Mouse (Mus musculus) heart, adult 2 months (tissue): Measurements from ENCODE around the gene Gm1527. TPM values are rescaled to one million over a fixed set of nuclear protein-coding genes. Genes with fewer than 3 reads are reported as not detected.
"Not testable (repeated sequence)": the region's sequence is repeated elsewhere in the genome, so short reads cannot be mapped to it uniquely, and the experiment has no call there.

Source experiments
- DNase-seq, 2 experiments: peaks; one replicate each; pipeline ENCODE4 v3.0.0; 2021
- H3K27ac ChIP-seq: fragments of 200-600 bp; 2 replicates; pipeline ENCODE4 v1.8.1; 2022
- H3K27me3 ChIP-seq: fragments of 200-500 bp; 2 replicates; pipeline ENCODE4 v1.6.1; 2012; ENCODE audit warnings: mild to moderate bottlenecking, low read length, inconsistent platforms, mixed read lengths; ENCODE audit not compliant: control insufficient read depth, insufficient read depth
- H3K36me3 ChIP-seq: fragments of 200-500 bp; 2 replicates; pipeline ENCODE4 v1.6.1; 2012; ENCODE audit warnings: low read length, inconsistent platforms; ENCODE audit not compliant: control insufficient read depth, insufficient read depth
- H3K4me1 ChIP-seq: fragments of 200-500 bp; 2 replicates; pipeline ENCODE4 v1.6.1; 2011; ENCODE audit warnings: low read length; ENCODE audit not compliant: control insufficient read depth, insufficient read depth
- H3K4me3 ChIP-seq: fragments of 200-600 bp; 2 replicates; pipeline ENCODE4 v1.8.1; 2022
- H3K79me2 ChIP-seq: fragments of 200-500 bp; replicated peaks from 2 replicates; pipeline ENCODE4 v1.6.1; 2012; ENCODE audit warnings: mild to moderate bottlenecking, inconsistent platforms, low read length, moderate library complexity, mixed read lengths; ENCODE audit not compliant: control insufficient read depth, insufficient read depth
- H3K9ac ChIP-seq: fragments of 200-500 bp; 2 replicates; pipeline ENCODE4 v1.6.1; 2012; ENCODE audit warnings: low read depth, mild to moderate bottlenecking, control low read depth, inconsistent platforms, low read length, mixed read lengths
- CTCF ChIP-seq: fragments of 200-600 bp; IDR thresholded peaks from 2 replicates; pipeline ENCODE4 v1.8.1; 2022; ENCODE audit warnings: antibody characterized with exemption, mild to moderate bottlenecking, moderate library complexity
- EP300 ChIP-seq: fragments of 200-500 bp; IDR thresholded peaks from 2 replicates; pipeline ENCODE4 v1.6.1; 2011; ENCODE audit warnings: low read depth, low read length, control low read depth; ENCODE audit not compliant: insufficient read depth
- POLR2A ChIP-seq: fragments of 200-500 bp; IDR thresholded peaks from 2 replicates; pipeline ENCODE4 v1.6.1; 2011; ENCODE audit warnings: mild to moderate bottlenecking, low read depth, low read length, control low read depth; ENCODE audit not compliant: insufficient read depth
- WGBS: fragments of 180-500 bp; shearing (Covaris S2); methylation state at CpG from one replicate; pipeline ENCODE4 v1.1.7; 2018; 5-methylcytosine and 5-hydroxymethylcytosine counted together
- intact Hi-C: fragments of 180-260 bp; cut with DNase I; formaldehyde crosslinking; loops from one replicate; pipeline ENCODE4 v1.15.1; 2025
- long read RNA-seq: library from polyadenylated mRNA; stranded (forward); transcript quantifications from one replicate; pipeline ENCODE4 v2.0.0, GENCODE M21; 2021
- polyA plus RNA-seq: library from polyadenylated mRNA; depleted of rRNA; stranded (reverse); fragments of >200 nt; gene quantifications from 2 replicates; pipeline ENCODE4 v1.2.3, GENCODE M21; 2012; rRNA removed
- total RNA-seq, 2 experiments: library from RNA; stranded (reverse); gene quantifications; 2 replicates each; pipeline ENCODE4 v1.2.3; 2021

The Gm1527 gene
- total RNA-seq (not detected), polyA plus RNA-seq (not detected in 2 replicates)
- long read RNA-seq: 0 reads

DNA sequence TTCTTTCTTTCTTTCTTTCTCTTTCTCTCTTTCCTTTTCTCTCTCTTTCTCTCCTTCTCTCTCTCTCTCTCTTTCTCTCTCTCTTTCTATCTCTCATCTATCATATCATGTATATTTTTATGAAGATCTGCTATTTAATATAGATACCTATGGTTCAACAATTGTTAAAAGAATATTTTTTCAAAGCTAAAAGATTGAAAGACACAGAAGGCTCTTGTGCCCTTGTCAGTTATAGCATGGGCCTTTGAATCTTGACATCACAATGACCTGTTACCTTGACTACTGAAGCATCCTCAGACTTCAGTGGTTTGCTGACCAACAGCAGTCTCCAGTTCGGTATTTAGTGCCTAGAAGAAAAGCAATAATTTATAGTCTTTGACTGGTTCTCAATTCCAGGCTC, at the start of gene Gm1527:
TSS of gene Gm1527 (plus strand) at position 301 of the 400 bp plus-strand sequence.
- 56% methylated on average over 1 of the region's 1 CpGs for WGBS
- Histone ChIP-seq H3K4me1 (no peaks in the 10 kb centered on the region), H3K9ac (no peak within 1 kb of the TSS), H3K79me2 (no peaks in the 10 kb centered on the region), H3K27ac (no peak within 1 kb of the TSS), H3K27me3 (no peaks in the 10 kb centered on the region), H3K4me3 (no peak within 1 kb of the TSS), H3K36me3 (no peaks in the 10 kb centered on the region)
- intact Hi-C loops: no loop called here
- TF ChIP-seq POLR2A (no peak), EP300 (no peak), CTCF (no peak)
- no peak for DNase-seq

DNA sequence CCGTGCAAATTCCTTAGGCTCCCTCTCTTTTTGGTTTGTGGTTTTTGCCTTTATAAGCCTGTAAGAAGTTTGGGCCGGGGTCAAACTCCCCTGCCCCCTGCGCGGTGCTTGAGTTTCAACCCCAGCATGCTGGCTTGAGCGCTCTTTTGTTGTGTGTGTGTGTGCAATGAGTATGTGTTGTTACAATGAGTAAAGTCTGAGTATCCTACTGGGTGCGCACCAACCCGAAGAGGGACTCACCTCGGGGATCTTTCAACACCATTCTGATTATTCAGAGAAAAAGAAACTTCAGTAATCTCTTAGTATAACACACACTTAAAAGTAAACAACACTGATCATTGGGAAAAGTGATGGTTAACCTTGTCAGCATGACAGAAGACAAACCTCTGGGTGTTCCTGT, 49.2 kb upstream of the Gm1527 start:
- no peak for DNase-seq
- Histone ChIP-seq H3K9ac (no peak overlapping the region), H3K79me2 (no peaks in the 10 kb centered on the region), H3K4me3 (no peak overlapping the region), H3K27me3 (no peaks in the 10 kb centered on the region), H3K4me1 (no peaks in the 10 kb centered on the region), H3K27ac (no peak overlapping the region), H3K36me3 (no peaks in the 10 kb centered on the region)
- TF ChIP-seq POLR2A: no peak
- no peak for TF ChIP-seq EP300
- no peak for TF ChIP-seq CTCF
- intact Hi-C loops: no loop called here
- 76% methylated on average over 8 of the region's 8 CpGs for whole genome bisulfite sequencing

DNA sequence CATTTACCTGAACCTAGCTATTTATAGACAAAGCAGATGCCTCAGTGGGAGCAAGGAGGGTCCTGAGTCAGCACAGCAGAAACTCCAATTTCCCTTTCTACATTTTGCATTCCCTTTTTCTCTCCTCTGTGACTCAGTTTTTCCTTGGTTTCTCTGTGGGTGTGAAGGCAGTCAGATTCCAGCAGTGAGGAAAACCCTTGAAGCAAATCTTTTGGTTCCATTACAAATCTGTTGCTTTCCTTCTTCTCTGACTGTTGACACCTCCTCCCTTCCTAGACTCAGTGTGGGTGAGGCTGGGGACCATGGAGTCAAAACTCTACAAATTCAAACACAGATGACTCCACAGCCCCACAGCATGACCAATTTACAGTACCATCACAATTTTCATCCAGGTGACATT, 45.3 kb upstream of the Gm1527 start:
- H3K27me3 ChIP-seq: no peaks in the 10 kb centered on the region
- no peak overlapping the region for H3K9ac ChIP-seq
- no peak overlapping the region for H3K4me3 ChIP-seq
- H3K36me3 ChIP-seq: no peaks in the 10 kb centered on the region
- intact Hi-C loops: no loop called here
- H3K4me1 ChIP-seq: no peaks in the 10 kb centered on the region
- H3K27ac ChIP-seq: no peak overlapping the region
- no peaks in the 10 kb centered on the region for H3K79me2 ChIP-seq
- TF ChIP-seq CTCF: no peak
- TF ChIP-seq POLR2A: no peak
- no peak for TF ChIP-seq EP300
- no peak for DNase-seq

DNA sequence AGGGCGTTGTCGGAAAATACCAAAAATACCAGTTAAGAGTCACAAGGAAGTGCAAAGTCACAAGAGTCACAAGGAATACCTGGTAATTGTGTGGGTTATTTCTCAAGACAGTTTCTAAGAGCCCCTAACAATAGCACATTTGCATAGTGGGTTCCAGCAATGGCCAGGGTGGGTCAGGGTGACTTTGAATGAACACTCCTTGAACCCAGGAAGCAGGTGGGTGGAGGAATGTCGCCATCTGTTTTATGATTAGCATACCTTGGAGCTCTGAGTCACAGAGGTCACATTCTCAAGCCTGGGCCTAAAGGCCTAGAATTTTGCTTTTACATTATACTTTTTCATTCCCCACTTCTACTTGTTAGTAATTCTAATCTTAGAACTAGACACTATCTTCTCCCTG, 40.2 kb upstream of the Gm1527 start:
- H3K9ac ChIP-seq, H3K27me3 ChIP-seq, H3K36me3 ChIP-seq, H3K4me1 ChIP-seq, H3K27ac ChIP-seq, intact Hi-C loops, H3K4me3 ChIP-seq, DNase-seq, H3K79me2 ChIP-seq: not testable (repeated sequence)
- 85% methylated on average over 3 of the region's 3 CpGs for WGBS

DNA sequence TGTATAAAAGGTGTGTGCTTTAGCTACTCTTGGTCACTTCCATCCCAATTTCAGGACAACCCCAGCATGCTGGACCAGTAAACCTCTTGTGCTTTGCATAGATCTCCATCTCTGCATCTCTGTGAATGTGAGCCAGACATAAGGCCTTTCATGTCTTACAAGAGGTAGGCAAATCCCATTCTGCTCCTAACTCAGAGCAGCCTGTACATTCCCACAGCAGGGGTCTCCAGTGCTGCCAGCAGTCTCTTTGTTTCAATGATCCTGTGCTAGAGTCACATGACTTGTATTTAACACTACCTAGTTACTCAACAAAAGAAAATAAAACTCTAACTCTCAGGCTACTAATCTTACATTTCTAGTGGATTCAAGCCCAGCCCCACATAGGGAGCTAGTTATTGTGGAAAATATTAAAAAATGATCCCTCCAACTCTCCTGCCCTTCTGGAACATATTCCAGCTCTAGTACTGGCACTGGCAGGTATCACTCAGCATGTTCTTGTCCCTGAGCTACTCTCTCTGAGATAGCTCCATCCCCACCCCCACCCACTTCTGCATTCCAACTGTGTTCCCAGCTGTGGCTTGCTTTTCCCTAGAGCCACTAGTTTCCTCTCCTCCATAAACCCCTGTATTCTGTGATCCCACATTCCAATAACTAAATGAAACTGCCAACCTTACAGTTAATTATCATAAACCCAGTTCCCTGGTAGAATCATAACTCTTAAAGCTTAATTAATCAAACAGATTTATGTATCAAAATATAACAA, 32.6 kb upstream of the Gm1527 start:
- H3K36me3 ChIP-seq, H3K79me2 ChIP-seq, H3K4me3 ChIP-seq, intact Hi-C loops, DNase-seq, H3K9ac ChIP-seq, H3K27ac ChIP-seq, H3K4me1 ChIP-seq, H3K27me3 ChIP-seq: not testable (repeated sequence)

DNA sequence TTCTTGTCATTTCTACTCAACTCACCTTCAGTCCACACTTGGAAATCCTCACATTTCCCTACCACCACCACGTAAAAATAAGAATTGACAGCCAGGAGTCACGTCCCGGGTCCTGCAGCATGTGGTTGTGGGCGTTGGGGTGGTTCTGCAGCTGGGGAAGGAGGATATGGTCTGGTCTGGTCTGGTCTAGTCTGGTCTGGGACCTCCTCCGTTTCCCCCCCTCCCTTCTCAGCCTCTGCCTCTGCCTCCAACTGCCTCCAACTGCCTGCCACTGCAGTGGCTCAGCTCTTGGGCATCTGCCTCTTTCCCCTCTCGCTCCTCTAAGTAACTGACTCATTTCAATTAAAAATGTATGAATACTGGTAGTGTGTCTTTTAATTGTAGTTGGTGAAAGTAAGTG, 4.5 kb downstream of the Gm1527 start:
- H3K27me3 ChIP-seq, H3K9ac ChIP-seq, DNase-seq, H3K27ac ChIP-seq, H3K4me3 ChIP-seq, intact Hi-C loops, H3K36me3 ChIP-seq, H3K79me2 ChIP-seq, H3K4me1 ChIP-seq: not testable (repeated sequence)
- WGBS: 50% methylated on average over 6 of the region's 6 CpGs

GRCm38 (mm10) chr3:28965931-28966330, 73.5 kb downstream of the Gm1527 start:
- intact Hi-C loops: no loop called here
- WGBS: 79% methylated on average over 2 of the region's 2 CpGs

More at GRCm38 (mm10) chr3:28965931-28966330, 73.5 kb downstream of the Gm1527 start:
- Histone ChIP-seq H3K27ac (no peak overlapping the region), H3K27me3 (no peaks in the 10 kb centered on the region), H3K9ac (no peak overlapping the region), H3K4me3 (no peak overlapping the region), H3K4me1 (no peaks in the 10 kb centered on the region), H3K36me3 (no peaks in the 10 kb centered on the region), H3K79me2 (no peaks in the 10 kb centered on the region)
- DNase-seq: no peak
- TF ChIP-seq EP300 (no peak), POLR2A (no peak), CTCF (no peak)
